Mouse (Mus musculus) testis, postnatal 14 days (tissue): ENCODE results near the gene Slc35e4.

Experiments
- DNase-seq: peaks from one replicate; pipeline ENCODE4 v3.0.0; 2021; ENCODE audit warnings: low spot score

Gene Slc35e4

DNA sequence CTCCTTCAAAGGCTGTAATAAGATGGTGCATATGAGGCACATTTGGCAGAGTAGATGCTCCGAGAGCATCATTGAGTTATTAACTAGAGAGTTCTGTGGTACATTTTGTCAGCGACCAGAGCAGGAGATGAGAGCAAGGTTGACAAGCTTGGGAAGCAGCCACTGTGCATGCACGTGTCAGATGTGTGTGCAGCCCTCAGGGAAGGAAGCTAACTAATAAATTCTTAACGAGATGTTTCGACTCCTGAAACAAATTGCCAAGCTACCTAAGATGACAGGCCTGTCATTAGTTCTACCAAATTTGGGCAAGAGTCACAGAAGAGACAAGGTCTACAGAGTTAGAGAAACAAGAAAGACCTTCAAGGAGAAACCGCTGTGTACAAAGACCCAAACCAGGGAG lies 50.1 kb downstream of the Slc35e4 start:
- no peak for DNase-seq

DNA sequence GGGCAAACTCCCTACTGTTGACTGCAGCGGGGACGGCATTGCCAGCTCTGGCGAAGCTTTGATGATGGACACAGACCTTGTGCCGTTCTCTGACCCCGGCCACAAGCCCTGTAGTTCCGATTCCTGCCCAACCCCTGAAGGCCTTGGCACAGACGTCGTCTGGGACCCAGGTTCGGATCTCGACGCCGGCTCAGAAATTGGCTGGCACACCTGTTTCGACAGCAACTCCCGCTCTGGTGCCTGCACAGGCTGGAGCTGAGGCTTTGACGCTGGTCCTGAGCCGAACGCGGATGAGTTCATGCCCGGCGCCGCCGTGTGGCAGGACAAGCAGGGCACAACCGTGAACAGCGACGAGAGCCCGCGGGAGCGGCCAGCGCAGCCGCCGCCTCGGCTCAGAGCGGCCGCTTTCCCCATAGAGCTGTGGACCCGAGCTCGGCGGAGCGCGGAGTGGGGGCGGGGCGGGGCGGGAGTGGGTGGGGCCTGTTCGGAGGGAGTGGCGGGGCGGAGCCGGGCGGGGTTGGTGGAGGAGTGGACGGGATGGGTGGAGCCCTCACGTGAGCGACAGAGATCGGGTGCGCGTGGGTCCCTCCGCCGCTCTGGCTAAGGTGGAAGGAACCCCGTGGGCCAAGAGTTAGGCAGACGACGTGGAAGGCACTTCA lies 50.9 kb downstream of the Slc35e4 start, which contains the start of gene Osbp2:
Gene Osbp2, minus strand, starts transcription at position 450 of the 659 bp plus-strand sequence.
- peak; percentile 80 for DNase-seq

- DNase-seq, result peak; percentile 21
Observed at GRCm38 (mm10) chr11:3862661-3863453, 51.6 kb downstream of the Slc35e4 start.

DNA sequence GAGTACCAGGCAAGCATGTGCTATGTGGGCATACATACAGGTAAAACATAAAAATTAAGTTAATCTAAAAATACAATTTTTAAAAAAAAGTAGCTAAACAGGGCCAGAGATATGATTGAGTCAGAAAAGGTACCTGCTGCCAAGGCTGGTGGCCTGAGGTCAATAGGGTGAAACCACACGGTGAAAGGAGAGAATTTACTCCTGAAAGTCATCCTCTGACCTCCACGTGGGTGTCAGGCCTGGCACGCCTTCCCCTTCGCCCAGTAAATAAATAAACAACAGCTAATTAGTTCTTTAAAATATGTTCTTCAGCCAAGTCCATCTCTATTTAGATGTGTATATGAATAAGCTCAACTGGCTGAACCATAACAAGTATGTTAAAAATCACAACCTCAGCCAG lies 54.1 kb downstream of the Slc35e4 start:
- DNase-seq, result no peak

- no peak for DNase-seq
Observed at GRCm38 (mm10) chr11:3859778-3860177, 54.7 kb downstream of the Slc35e4 start.

DNA sequence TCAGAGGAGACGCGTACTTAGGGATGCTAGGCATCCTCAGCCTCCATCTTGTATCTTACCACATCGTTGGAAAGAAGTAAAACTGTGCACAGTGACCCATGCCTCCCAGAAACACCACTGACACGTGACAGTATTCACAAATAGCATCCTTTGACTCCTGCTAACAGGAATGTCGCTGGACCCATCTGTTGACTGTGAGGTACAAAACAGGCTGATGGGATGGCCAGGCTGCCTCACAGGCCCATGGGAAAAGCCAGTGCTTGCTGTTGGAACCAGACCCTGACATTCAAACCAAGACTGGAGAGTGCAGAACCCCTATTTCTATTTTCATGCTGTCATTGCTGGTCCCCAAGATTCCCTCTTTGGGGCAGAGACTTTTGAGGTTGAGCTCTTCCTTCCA lies 56.6 kb downstream of the Slc35e4 start:
- DNase-seq, result no peak
